Mouse (Mus musculus) lung, postnatal 0 days (tissue): Measurements from ENCODE around the gene Rnaseh2b.

ENCODE experiments used
- CTCF ChIP-seq: IDR thresholded peaks from 2 replicates; pipeline ENCODE4 v1.5.1; 2016; ENCODE audit warnings: antibody characterized with exemption, mild to moderate bottlenecking
- EP300 ChIP-seq: IDR thresholded peaks from 2 replicates; pipeline ENCODE4 v1.6.1; 2016; ENCODE audit warnings: antibody characterized with exemption, mild to moderate bottlenecking, control low read depth

DNA sequence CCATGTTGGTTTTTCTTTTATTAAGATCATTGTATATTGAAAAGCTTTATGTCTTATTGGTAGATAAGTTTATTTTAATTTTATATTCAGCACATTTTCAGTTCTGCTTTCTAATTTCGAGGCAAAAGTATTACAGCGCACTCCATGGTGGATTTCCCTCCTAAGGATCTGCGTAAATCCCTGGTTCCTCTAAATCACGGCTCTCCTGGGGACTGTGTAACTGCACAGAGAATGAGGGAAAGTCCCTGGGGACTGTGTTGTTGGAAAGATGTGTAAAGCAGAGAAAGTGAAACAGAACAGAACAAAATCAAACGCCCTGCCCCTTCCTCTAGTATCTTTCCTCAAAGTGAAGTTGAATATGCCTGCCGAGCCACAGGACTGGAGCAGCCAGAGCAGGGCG, 54.7 kb downstream of the Rnaseh2b start:
- TF ChIP-seq CTCF (no peak), EP300 (no peak)
